Mouse (Mus musculus) thymus, postnatal 36 days (tissue): ENCODE data around the gene Mfsd4b5.
A peak's percentile ranks its signal among the peaks of the same experiment; 100 is the strongest.
"Not testable (repeated sequence)": the region's sequence is repeated elsewhere in the genome, so short reads cannot be mapped to it uniquely, and the experiment has no call there.

Experiments
- DNase-seq, 2 experiments: peaks; one replicate each; pipeline ENCODE4 v3.0.0; 2022; ENCODE audit warnings: mixed read lengths in 2 of 2

Mfsd4b5 gene

DNA sequence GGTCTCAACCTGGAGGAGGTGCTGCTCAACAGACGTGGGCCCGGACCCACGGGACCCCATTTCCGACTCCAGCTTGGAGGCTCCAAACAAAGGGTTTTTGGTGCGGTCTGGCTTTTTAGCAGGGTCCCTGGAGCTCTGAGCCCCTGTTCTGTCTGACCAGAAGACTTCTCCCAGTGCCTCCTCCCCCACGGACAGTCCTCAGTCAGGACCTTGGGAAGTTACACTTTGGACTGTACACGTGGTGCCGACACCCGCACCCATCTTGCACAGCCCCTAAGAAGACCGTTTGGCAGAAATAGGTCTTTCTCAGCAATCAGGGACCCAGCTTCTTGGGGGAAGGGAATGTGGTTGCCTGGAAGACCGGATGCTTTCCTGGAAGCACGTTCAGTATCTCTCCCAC, at the start of gene Mfsd4b5:
Gene Mfsd4b5, minus strand, starts transcription at position 181 of the 400 bp plus-strand sequence.
- no peak for DNase-seq

- no peak for DNase-seq
These were observed 48.5 kb upstream of the Mfsd4b5 start for GRCm38 (mm10) chr10:40034956-40035355.

- no peak for DNase-seq
These were observed 46.5 kb upstream of the Mfsd4b5 start for GRCm38 (mm10) chr10:40032897-40033296.

DNA sequence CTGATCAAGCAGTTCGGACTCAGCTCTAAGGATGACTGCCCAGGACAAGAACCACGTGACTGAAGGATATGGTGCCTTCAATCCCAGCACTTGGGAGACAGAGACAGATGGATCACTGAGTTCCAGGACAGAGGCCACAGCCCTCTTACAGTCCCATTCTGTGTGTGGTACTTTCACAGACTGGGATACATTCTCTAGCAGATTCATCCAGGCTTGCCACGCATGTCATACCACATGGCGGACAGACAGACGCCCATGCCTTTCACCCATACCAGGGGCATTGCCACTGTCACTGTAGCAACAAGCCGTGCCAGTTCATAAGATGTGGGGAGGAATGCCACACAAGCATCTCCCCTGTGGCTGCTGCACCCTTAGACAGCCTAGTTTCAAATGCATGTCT, 44.3 kb upstream of the Mfsd4b5 start:
- no peak for DNase-seq

DNA sequence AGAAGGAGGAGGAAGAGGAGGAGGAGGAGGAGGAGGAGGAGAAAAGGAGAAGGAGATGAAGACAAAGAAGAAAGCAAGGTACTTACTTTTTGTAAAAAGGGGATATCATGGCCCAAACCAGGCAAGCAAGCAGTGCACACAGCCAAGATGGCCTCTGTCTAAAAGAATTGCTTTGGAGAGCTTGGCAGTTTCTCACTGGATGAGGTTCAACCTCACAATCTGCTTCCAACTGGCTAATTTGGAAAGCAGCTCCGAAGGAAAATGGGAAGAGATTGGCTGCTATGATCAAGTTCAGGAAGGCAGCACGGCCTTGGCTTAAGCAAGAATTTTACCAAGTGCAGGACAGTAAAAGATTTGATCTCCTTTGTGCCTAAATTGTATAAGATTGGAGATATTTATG, 43.2 kb upstream of the Mfsd4b5 start:
- DNase-seq: no peak

GRCm38 (mm10) chr10:40028091-40028490, 41.6 kb upstream of the Mfsd4b5 start:
- DNase-seq: no peak

- no peak for DNase-seq
These were observed 40.1 kb upstream of the Mfsd4b5 start for GRCm38 (mm10) chr10:40026546-40026945.

GRCm38 (mm10) chr10:40025560-40025959, 39.1 kb upstream of the Mfsd4b5 start:
- DNase-seq: no peak

DNA sequence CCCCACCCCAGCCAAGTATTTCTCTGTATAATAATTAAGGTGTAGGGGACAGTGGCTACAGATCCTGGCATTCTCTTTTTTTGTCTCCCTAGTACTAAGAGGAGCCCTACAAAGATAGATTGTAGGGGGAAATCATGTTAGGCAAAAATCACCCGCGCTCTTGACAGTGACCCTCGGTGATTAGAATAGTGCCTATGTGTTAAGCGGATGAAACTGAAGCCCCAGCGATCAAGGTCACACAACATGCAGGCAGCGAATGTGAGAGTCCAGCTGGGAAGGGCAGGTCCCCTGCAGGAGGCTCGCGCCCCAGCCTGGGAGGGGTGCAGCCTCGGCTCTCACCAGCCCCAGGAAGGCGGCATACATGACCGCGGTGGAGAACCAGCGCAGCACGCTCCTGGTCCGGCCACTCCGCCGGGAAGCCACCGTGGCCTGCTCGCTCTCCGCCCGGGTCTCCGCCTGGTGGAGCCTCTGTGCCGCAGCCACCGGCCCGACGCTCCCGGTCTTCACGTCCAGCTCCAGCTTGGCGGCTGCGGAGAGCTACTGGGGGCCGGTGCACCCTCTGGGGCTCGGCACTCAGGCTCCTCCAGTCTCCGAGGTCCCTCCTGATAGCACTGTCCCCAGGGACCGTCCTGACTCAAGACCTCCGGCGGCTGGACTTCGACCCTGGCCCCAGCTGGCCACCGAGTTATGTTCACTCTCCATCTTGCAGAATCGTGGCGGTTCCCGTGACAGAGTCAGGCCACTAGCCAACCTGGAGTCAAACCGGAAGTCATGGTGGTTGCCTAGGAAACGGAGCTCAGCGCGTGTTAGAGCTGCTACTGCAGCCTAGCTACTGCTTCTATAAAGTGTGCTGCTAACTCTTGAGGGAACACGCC, 38.3 kb upstream of the Mfsd4b5 start, which contains the start of gene Mfsd4b1:
Gene Mfsd4b1, minus strand, starts transcription at position 715 of the 875 bp plus-strand sequence.
- DNase-seq: peak; percentile 68 to 78

GRCm38 (mm10) chr10:40020401-40020800, 34.0 kb upstream of the Mfsd4b5 start:
- no peak for DNase-seq

- DNase-seq: no peak
These were observed 33.0 kb upstream of the Mfsd4b5 start for GRCm38 (mm10) chr10:40019492-40019891.

DNA sequence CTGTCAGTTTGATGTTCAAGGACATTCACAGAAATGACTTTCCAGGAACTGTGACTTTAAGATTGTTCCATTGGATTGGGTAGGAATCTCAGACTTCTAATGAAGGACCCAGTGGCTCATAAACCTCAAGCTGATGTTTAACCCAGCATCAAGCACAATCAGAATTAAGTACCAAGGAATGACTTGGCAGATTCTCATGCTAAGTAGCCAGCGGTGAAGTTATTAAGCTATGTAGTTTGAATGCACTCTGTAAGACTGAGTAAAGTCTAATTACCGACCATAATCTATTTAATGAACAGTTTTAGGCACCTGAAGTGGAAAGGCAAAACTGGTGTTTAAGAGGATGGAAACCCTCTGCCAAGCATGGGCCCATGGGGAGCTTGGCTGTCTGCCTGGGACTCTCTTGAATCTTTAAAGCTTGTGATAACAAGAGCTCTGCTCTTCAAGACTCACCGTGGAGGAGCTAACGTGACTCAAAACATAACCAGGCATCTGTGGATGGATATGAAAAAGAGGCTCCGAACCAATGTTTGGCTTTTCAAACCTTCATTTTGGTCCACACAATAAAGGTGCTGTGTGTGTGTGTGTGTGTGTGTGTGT, 31.9 kb upstream of the Mfsd4b5 start:
- DNase-seq: no peak

GRCm38 (mm10) chr10:40009591-40009990, 23.1 kb upstream of the Mfsd4b5 start:
- DNase-seq: no peak

- DNase-seq: not testable (repeated sequence)
These were observed 22.4 kb upstream of the Mfsd4b5 start for GRCm38 (mm10) chr10:40008847-40009246.

DNA sequence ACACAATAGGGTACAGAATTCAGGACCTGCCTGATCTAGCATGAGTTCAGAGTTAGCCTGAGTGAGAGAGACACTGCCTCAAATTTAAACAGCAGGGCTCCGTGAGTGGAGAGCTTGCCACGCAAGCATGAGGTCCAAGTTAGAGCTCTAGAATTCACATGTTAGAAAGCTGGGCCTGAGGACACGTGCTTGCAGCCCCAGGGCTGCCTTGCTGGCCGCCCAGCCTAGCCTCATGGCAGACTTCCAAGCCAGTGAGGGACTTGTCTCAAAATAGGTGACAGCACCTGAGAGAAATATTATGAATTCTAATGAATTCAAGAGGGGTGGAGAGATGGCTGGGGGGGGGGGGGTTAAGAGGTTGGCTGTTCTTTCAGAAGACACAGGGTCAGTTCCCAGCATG, 21.5 kb upstream of the Mfsd4b5 start:
- no peak for DNase-seq

DNA sequence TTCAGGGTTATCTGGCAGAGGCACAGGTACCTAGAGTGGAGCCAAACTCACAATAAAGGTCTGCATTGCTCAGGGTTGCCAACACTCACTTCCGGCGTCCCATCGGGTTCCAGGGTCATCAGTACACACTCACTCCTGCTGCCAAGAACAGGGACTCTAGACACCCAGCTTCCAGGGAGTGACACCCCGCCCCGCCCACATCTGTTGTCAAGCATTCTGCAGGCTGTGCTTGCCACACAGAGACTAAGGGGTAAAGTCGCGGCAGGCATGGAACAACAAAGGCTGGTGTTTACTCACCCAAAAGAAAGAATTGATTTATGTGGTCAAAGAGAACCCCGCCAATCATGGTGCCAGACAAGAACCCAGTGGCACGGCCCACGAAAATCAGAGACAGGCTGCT, 20.5 kb upstream of the Mfsd4b5 start:
- DNase-seq: peak in 1 of 2 experiments; percentile 6

GRCm38 (mm10) chr10:40000746-40001145, 14.3 kb upstream of the Mfsd4b5 start:
- no peak for DNase-seq

DNA sequence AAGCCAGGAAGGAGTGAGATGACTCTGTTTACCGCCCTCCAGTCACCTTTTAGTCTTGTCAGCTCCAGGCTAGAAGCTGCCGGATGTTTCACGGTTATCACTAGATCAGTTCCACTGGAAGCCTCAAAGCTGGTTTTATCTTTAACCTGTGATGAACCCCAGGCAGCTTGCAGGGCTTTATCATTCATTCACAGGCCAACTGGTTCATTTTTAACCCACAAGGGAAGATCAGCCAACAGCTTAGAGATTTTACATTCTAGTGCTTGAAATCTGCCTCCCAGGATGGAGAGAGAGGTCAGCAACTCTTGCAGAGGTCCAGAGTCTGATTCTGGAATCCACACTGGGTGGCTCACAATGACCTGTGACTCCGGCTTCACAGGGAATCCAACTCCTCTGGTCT, 4.7 kb upstream of the Mfsd4b5 start:
- DNase-seq: peak; percentile 33 to 45

DNA sequence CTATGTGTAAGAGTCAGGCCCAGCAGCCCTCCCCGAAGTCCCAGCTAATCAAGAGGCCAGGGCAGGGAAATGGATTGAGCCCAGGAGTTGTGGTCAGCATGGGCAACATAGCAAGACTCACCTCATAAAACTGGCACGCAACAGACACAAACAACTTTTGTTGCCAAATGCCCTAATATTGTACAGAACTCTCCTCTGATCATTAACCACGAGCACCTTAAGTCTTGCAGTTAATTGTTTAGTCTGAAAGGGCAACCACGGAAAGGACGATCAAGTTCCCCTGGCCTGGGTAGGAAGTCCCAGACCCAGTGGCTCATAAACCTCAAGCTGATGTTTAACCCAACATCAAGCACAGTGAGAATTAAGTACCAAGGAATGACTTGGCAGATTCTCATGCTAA, 3.8 kb downstream of the Mfsd4b5 start:
- no peak for DNase-seq

DNA sequence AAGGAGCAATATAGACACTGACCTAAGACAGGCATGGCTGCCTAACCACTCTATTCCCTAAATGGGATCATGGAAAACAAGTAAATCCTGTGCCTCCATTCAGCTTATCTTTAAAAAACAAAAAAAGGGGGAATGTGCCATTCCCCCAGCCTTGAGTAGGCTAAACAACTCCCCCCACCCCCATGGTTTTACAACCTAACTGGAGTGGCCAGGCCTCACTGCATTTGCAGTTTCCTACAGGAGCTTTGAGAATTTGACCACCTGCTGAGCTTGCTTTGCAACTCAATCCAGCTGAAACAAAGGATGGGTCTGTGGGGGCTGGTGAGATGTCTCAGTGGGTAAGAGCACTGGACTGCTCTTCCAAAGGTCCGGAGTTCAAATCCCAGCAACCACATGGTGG, 8.2 kb downstream of the Mfsd4b5 start:
- no peak for DNase-seq

GRCm38 (mm10) chr10:39977346-39977745, 9.1 kb downstream of the Mfsd4b5 start:
- DNase-seq: no peak

DNA sequence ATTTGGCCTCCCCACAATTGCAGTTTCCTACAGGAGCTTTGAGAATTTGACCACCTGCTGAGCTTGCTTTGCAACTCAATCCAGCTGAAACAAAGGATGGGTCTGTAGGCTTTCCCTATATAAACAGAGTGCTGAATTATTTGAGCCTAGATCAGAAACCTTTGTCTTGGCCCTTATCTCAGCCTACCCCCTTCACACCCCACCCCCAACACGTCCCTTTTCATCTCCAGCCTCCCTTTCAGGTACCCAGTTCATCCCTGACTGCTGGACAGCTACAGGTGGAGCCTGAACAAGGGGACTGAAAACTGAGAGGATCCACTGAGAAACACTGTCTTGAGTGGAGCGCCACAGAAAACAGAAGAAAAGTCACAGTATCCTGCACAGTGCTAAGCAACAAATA, 10.7 kb downstream of the Mfsd4b5 start:
- DNase-seq: no peak

GRCm38 (mm10) chr10:39974982-39975381, 11.5 kb downstream of the Mfsd4b5 start:
- no peak for DNase-seq

DNA sequence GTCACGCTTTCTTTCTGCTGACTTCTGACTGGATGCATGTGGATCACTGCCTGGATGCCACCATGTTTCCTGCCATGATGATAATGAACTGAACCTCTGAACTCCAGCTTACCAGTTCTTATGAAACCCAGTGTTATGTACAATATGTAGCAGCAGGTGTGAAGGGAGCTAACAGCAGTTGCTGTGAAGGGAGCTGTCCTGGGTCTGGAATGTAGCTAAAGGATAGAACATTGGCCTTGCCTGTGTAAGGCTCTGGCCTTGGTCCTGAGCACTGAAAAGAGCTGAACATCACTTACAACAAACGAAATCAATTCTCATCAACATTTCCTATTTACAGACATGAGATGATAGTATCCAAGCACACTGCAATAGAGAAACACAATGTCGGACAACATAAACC, 18.9 kb downstream of the Mfsd4b5 start:
- DNase-seq: no peak
